Mouse (Mus musculus) ES-Bruce4 (cell line): ENCODE data around the gene Lrp1. TPM values are rescaled to one million over a fixed set of nuclear protein-coding genes. Genes with fewer than 3 reads are reported as not detected.

ENCODE experiments used
- H3K27ac ChIP-seq: 2 replicates; pipeline ENCODE4 v1.5.1; 2012; ENCODE audit warnings: low read length, inconsistent platforms; ENCODE audit not compliant: insufficient read depth
- H3K27me3 ChIP-seq: 2 replicates; pipeline ENCODE4 v1.6.1; 2012; ENCODE audit warnings: mild to moderate bottlenecking, low read length, inconsistent platforms; ENCODE audit not compliant: control insufficient read depth, poor library complexity, insufficient read depth, severe bottlenecking
- H3K36me3 ChIP-seq: 2 replicates; pipeline ENCODE4 v1.6.1; 2012; ENCODE audit warnings: inconsistent platforms, mild to moderate bottlenecking, low read length, moderate library complexity; ENCODE audit not compliant: control insufficient read depth, poor library complexity, insufficient read depth, severe bottlenecking
- H3K4me1 ChIP-seq: one replicate; pipeline ENCODE4 v1.8.1; 2011; ENCODE audit warnings: low read length; ENCODE audit not compliant: control insufficient read depth, insufficient read depth
- H3K4me3 ChIP-seq: 2 replicates; pipeline ENCODE4 v1.5.1; 2011; ENCODE audit warnings: low read depth, mild to moderate bottlenecking, low read length
- H3K9ac ChIP-seq: 2 replicates; pipeline ENCODE4 v1.6.1; 2012; ENCODE audit warnings: low read depth, mild to moderate bottlenecking, inconsistent platforms; ENCODE audit not compliant: poor library complexity, severe bottlenecking
- H3K9me3 ChIP-seq: replicated peaks from 2 replicates; pipeline ENCODE4 v1.6.1; 2012; ENCODE audit warnings: mild to moderate bottlenecking, low read length, inconsistent platforms; ENCODE audit not compliant: control insufficient read depth, poor library complexity, insufficient read depth, severe bottlenecking
- CTCF ChIP-seq: IDR thresholded peaks from one replicate; pipeline ENCODE4 v1.8.1; 2011; ENCODE audit warnings: low read depth, low read length
- EP300 ChIP-seq: IDR thresholded peaks from 2 replicates; pipeline ENCODE4 v1.6.1; 2011; ENCODE audit warnings: low read depth, low read length; ENCODE audit not compliant: insufficient read depth
- POLR2A ChIP-seq: IDR thresholded peaks from one replicate; pipeline ENCODE4 v1.8.1; 2011; ENCODE audit warnings: low read length; ENCODE audit not compliant: insufficient read depth
- polyA plus RNA-seq: library from polyadenylated mRNA; stranded (reverse); fragments of >200 nt; gene quantifications from 2 replicates; pipeline ENCODE4 v1.2.4, GENCODE M21; 2011; ENCODE audit warnings: low read depth; ENCODE audit not compliant: missing spikeins, insufficient read depth, insufficient read length

Gene Lrp1
- polyA plus RNA-seq, 1 experiment, result 41.3 TPM

- TF ChIP-seq EP300 (peak; percentile 78), POLR2A (no peak)
- no peak overlapping the region for H3K9ac ChIP-seq
- H3K4me1 ChIP-seq, result peaks cover 7% of the 10 kb centered on the region
- no peak overlapping the region for H3K27ac ChIP-seq
- H3K36me3 ChIP-seq, result peaks cover 9% of the 10 kb centered on the region
- H3K9me3 ChIP-seq, result no peaks in the 10 kb centered on the region
- H3K27me3 ChIP-seq, result no peaks in the 10 kb centered on the region
- H3K4me3 ChIP-seq, result peak overlapping the region; percentile 31; the same call in 1 of the 2 replicates
Measured at GRCm38 (mm10) chr10:127516576-127517260, 104.2 kb downstream of the Lrp1 start.

DNA sequence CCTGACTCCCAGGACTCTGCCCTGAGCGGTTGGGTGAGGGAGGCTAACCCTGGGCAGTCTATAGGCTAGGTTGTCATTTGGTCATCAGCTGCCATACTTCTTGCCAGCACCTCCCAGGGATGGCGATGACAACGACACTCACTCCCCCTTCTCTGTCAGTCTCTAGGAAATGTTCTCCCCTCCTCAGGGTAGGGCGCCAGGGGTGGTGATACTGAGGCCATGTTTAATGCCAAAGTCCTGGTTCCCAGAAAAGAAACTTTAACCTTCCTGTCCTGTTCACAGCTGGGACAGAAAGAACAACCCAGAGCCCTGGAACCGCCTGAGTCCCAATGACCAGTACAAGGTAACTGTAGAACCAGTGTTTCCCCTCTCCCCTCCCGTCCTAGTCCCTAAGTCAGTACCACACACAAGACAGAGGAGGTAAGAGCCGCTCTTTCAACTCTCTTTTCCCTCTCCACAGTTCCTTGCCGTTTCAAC is 104.9 kb downstream of the Lrp1 start:
- Histone ChIP-seq H3K4me1 (peaks cover 7% of the 10 kb centered on the region), H3K36me3 (peaks cover 9% of the 10 kb centered on the region), H3K4me3 (peak overlapping the region; percentile 2; the same call in 1 of the 2 replicates), H3K9ac (no peak overlapping the region), H3K27ac (no peak overlapping the region), H3K9me3 (no peaks in the 10 kb centered on the region), H3K27me3 (no peaks in the 10 kb centered on the region)
- TF ChIP-seq EP300, result no peak
- TF ChIP-seq CTCF, result no peak
- no peak for TF ChIP-seq POLR2A

DNA sequence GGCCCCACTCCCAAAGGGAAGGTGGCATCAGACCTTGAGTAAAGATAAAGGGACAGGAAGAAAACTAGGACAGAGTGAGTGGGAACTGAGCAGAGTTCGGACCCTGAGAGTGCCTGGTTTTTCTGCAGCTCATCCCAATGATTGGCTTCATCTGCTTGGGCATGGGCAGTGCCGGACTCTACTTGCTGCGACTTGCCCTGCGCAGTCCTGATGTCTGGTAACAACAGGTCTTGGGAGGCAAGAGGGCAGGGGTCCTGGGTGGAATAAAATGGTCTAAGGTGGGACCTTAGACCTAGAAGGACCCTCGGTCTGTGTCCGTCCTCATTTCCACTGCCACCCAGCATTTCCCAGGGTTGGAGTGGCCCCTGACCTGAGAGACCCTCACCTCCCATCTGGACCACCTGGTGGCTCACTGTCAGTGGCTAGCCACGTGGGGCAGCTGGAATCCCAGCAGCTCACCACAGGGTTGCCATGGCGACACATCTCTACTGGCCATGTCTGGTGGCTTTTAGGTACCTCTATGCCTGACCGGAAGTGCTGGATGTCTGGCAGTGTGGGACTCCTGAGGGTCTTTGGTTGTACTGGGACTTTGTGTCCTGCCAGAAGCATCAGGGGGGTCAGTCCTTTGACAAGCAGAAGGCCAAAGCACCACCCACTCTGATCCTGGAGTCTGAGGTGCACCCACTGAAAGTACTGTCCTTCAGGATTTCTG is 105.5 kb downstream of the Lrp1 start:
- Histone ChIP-seq H3K27ac (no peak overlapping the region), H3K4me1 (peaks cover 8% of the 10 kb centered on the region), H3K4me3 (peak overlapping the region; percentile 68), H3K36me3 (peaks cover 9% of the 10 kb centered on the region), H3K27me3 (no peaks in the 10 kb centered on the region), H3K9ac (no peak overlapping the region), H3K9me3 (no peaks in the 10 kb centered on the region)
- no peak for TF ChIP-seq EP300
- no peak for TF ChIP-seq CTCF
- no peak for TF ChIP-seq POLR2A

- no peak within 1 kb of the TSS for H3K27ac ChIP-seq
- H3K4me3 ChIP-seq, result peak within 1 kb of the TSS; percentile 68
- H3K4me1 ChIP-seq, result peaks cover 10% of the 10 kb centered on the region
- H3K36me3 ChIP-seq, result peaks cover 9% of the 10 kb centered on the region
- TF ChIP-seq POLR2A (no peak), CTCF (no peak), EP300 (no peak)
- H3K27me3 ChIP-seq, result no peaks in the 10 kb centered on the region
- no peaks in the 10 kb centered on the region for H3K9me3 ChIP-seq
- no peak within 1 kb of the TSS for H3K9ac ChIP-seq
Measured at GRCm38 (mm10) chr10:127514764-127515163, 106.2 kb downstream of the Lrp1 start, which contains the start of gene Ndufa4l2. Ndufa4l2 (plus strand) TSS chr10:127514967.

DNA sequence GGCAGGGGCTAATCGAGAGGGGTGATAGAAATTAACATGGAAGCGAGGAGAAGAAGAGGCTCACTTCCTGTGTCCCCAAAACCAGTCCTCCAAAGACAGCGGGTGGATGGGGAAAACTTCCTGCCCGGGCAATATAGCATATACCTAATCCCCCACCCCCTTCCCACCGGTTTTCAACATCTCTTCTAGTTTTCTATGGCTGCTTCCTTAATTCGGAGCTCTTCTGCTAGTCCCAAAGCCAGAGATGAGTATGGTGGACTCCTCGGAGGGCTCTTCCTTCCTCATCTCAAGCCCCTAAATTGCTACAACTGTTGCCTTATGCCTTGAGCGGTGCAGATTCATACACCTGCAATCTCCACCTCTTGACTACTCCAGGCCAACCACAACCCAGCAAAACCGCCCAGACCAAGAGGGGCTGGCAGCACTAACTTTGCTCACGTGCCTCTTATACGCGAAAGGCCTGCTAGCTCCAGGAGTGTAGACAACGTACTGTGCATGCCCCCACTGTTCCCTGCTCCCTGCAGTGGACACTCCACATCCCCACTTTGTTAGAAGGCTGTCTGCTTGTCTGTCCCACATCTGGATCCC is 106.7 kb downstream of the Lrp1 start:
- TF ChIP-seq POLR2A (no peak), EP300 (no peak), CTCF (no peak)
- peak overlapping the region; percentile 7; the same call in 1 of the 2 replicates for H3K4me3 ChIP-seq
- H3K9ac ChIP-seq, result no peak overlapping the region

More for the DNA sequence above, 106.7 kb downstream of the Lrp1 start:
- Histone ChIP-seq H3K36me3 (peaks cover 4% of the 10 kb centered on the region), H3K4me1 (peaks cover 10% of the 10 kb centered on the region), H3K9me3 (no peaks in the 10 kb centered on the region), H3K27me3 (no peaks in the 10 kb centered on the region), H3K27ac (no peak overlapping the region)
